Mouse (Mus musculus): ENCODE measurements around the gene Ltbp4. TPM values are rescaled to one million over a fixed set of nuclear protein-coding genes. Genes with fewer than 3 reads are reported as not detected.

The Ltbp4 gene
- polyA plus RNA-seq, 1 experiment, result 76.9 TPM

- no peaks in the 10 kb centered on the region for H3K27me3 ChIP-seq (replicated peaks; ENCODE audit: control insufficient read depth, insufficient read depth, low read length)
- 97% methylated on average over 5 of the region's 5 CpGs for WGBS
- TF ChIP-seq POLR2A (IDR thresholded peaks at IDR 0.05; ENCODE audit: low read depth, low read length) (no peak), CTCF (conservative IDR thresholded peaks at IDR 0.05; ENCODE audit: insufficient read depth, insufficient read length, low read depth, low read length) (no peak)
Measured at GRCm38 (mm10) chr7:27323001-27323400, 14.5 kb downstream of the Ltbp4 start.

GRCm38 (mm10) chr7:27322291-27322690 lies 15.2 kb downstream of the Ltbp4 start:
- no peak overlapping the region for H3K27ac ChIP-seq (ENCODE audit: insufficient read depth, low read depth, low read length)
- 43% methylated on average over 13 of the region's 13 CpGs for WGBS
- H3K27me3 ChIP-seq (replicated peaks; ENCODE audit: control insufficient read depth, insufficient read depth, low read length), result no peaks in the 10 kb centered on the region
- no peaks in the 10 kb centered on the region for H3K4me1 ChIP-seq (ENCODE audit: control insufficient read depth, insufficient read depth, low read length)
- H3K36me3 ChIP-seq (ENCODE audit: control insufficient read depth, insufficient read depth, low read length), result no peaks in the 10 kb centered on the region
- TF ChIP-seq CTCF (conservative IDR thresholded peaks at IDR 0.05; ENCODE audit: insufficient read depth, insufficient read length, low read depth, low read length), result no peak
- TF ChIP-seq POLR2A (IDR thresholded peaks at IDR 0.05; ENCODE audit: low read depth, low read length), result no peak
- peak; percentile 44 for DNase-seq
- no peak overlapping the region for H3K4me3 ChIP-seq (ENCODE audit: insufficient read depth, low read depth, low read length)

More at GRCm38 (mm10) chr7:27323001-27323400, 14.5 kb downstream of the Ltbp4 start:
- no peaks in the 10 kb centered on the region for H3K36me3 ChIP-seq (ENCODE audit: control insufficient read depth, insufficient read depth, low read length)
- no peak overlapping the region for H3K4me3 ChIP-seq (ENCODE audit: insufficient read depth, low read depth, low read length)
- H3K4me1 ChIP-seq (ENCODE audit: control insufficient read depth, insufficient read depth, low read length), result no peaks in the 10 kb centered on the region
- no peak overlapping the region for H3K27ac ChIP-seq (ENCODE audit: insufficient read depth, low read depth, low read length)
- DNase-seq, result no peak

GRCm38 (mm10) chr7:27319411-27319810 lies 18.1 kb downstream of the Ltbp4 start:
- H3K4me1 ChIP-seq (ENCODE audit: control insufficient read depth, insufficient read depth, low read length), result no peaks in the 10 kb centered on the region
- DNase-seq, result no peak
- no peak for TF ChIP-seq CTCF (conservative IDR thresholded peaks at IDR 0.05; ENCODE audit: insufficient read depth, insufficient read length, low read depth, low read length)
- no peak for TF ChIP-seq POLR2A (IDR thresholded peaks at IDR 0.05; ENCODE audit: low read depth, low read length)
- H3K27me3 ChIP-seq (replicated peaks; ENCODE audit: control insufficient read depth, insufficient read depth, low read length), result no peaks in the 10 kb centered on the region
- H3K27ac ChIP-seq (ENCODE audit: insufficient read depth, low read depth, low read length), result no peak overlapping the region
- H3K4me3 ChIP-seq (ENCODE audit: insufficient read depth, low read depth, low read length), result no peak overlapping the region
- no peaks in the 10 kb centered on the region for H3K36me3 ChIP-seq (ENCODE audit: control insufficient read depth, insufficient read depth, low read length)
- 91% methylated on average over 22 of the region's 22 CpGs for WGBS

- 31% methylated on average over 7 of the region's 7 CpGs for WGBS
- Histone ChIP-seq H3K36me3 (ENCODE audit: control insufficient read depth, insufficient read depth, low read length) (no peaks in the 10 kb centered on the region), H3K4me1 (ENCODE audit: control insufficient read depth, insufficient read depth, low read length) (no peaks in the 10 kb centered on the region), H3K27me3 (replicated peaks; ENCODE audit: control insufficient read depth, insufficient read depth, low read length) (no peaks in the 10 kb centered on the region), H3K27ac (ENCODE audit: insufficient read depth, low read depth, low read length) (no peak overlapping the region), H3K4me3 (ENCODE audit: insufficient read depth, low read depth, low read length) (no peak overlapping the region)
- peak; percentile 67 for DNase-seq
- TF ChIP-seq CTCF (conservative IDR thresholded peaks at IDR 0.05; ENCODE audit: insufficient read depth, insufficient read length, low read depth, low read length) (no peak), POLR2A (IDR thresholded peaks at IDR 0.05; ENCODE audit: low read depth, low read length) (no peak)
Measured at GRCm38 (mm10) chr7:27315958-27316357, 21.5 kb downstream of the Ltbp4 start.

GRCm38 (mm10) chr7:27314393-27314792 lies 23.1 kb downstream of the Ltbp4 start:
- WGBS, result 92% methylated on average over 3 of the region's 3 CpGs
- Histone ChIP-seq H3K4me3 (ENCODE audit: insufficient read depth, low read depth, low read length) (no peak overlapping the region), H3K36me3 (ENCODE audit: control insufficient read depth, insufficient read depth, low read length) (no peaks in the 10 kb centered on the region), H3K27me3 (replicated peaks; ENCODE audit: control insufficient read depth, insufficient read depth, low read length) (no peaks in the 10 kb centered on the region), H3K27ac (ENCODE audit: insufficient read depth, low read depth, low read length) (no peak overlapping the region), H3K4me1 (ENCODE audit: control insufficient read depth, insufficient read depth, low read length) (peaks cover 4% of the 10 kb centered on the region; the same call in 1 of the 2 replicates)
- TF ChIP-seq POLR2A (IDR thresholded peaks at IDR 0.05; ENCODE audit: low read depth, low read length) (no peak), CTCF (conservative IDR thresholded peaks at IDR 0.05; ENCODE audit: insufficient read depth, insufficient read length, low read depth, low read length) (no peak)
- no peak for DNase-seq

GRCm38 (mm10) chr7:27311651-27312284 lies 25.7 kb downstream of the Ltbp4 start:
- 93% methylated on average over 12 of the region's 12 CpGs for WGBS
- DNase-seq, result no peak
- Histone ChIP-seq H3K36me3 (ENCODE audit: control insufficient read depth, insufficient read depth, low read length) (no peaks in the 10 kb centered on the region), H3K4me1 (ENCODE audit: control insufficient read depth, insufficient read depth, low read length) (peaks cover 4% of the 10 kb centered on the region; the same call in 1 of the 2 replicates), H3K4me3 (ENCODE audit: insufficient read depth, low read depth, low read length) (no peak overlapping the region), H3K27me3 (replicated peaks; ENCODE audit: control insufficient read depth, insufficient read depth, low read length) (no peaks in the 10 kb centered on the region), H3K27ac (ENCODE audit: insufficient read depth, low read depth, low read length) (no peak overlapping the region)
- TF ChIP-seq CTCF (conservative IDR thresholded peaks at IDR 0.05; ENCODE audit: insufficient read depth, insufficient read length, low read depth, low read length), result no peak
- no peak for TF ChIP-seq POLR2A (IDR thresholded peaks at IDR 0.05; ENCODE audit: low read depth, low read length)

- peaks cover 4% of the 10 kb centered on the region; the same call in 1 of the 2 replicates for H3K4me1 ChIP-seq (ENCODE audit: control insufficient read depth, insufficient read depth, low read length)
- H3K27me3 ChIP-seq (replicated peaks; ENCODE audit: control insufficient read depth, insufficient read depth, low read length), result no peaks in the 10 kb centered on the region
- DNase-seq, result no peak
- TF ChIP-seq POLR2A (IDR thresholded peaks at IDR 0.05; ENCODE audit: low read depth, low read length) (no peak), CTCF (conservative IDR thresholded peaks at IDR 0.05; ENCODE audit: insufficient read depth, insufficient read length, low read depth, low read length) (no peak)
- 65% methylated on average over 8 of the region's 8 CpGs for WGBS
- no peak overlapping the region for H3K27ac ChIP-seq (ENCODE audit: insufficient read depth, low read depth, low read length)
- no peaks in the 10 kb centered on the region for H3K36me3 ChIP-seq (ENCODE audit: control insufficient read depth, insufficient read depth, low read length)
- no peak overlapping the region for H3K4me3 ChIP-seq (ENCODE audit: insufficient read depth, low read depth, low read length)
Measured at GRCm38 (mm10) chr7:27310996-27311535, 26.4 kb downstream of the Ltbp4 start.

Data from kidney, adult 2 months (tissue).